Mouse (Mus musculus) 3T3-L1 (cell line): Measurements from ENCODE around the gene Jak3.
A peak's percentile ranks its signal among the peaks of the same experiment; 100 is the strongest.
"Not testable (repeated sequence)": the region's sequence is repeated elsewhere in the genome, so short reads cannot be mapped to it uniquely, and the experiment has no call there.

Source experiments
- DNase-seq: peaks from one replicate; pipeline ENCODE4 v3.0.0-alpha.2; 2015; ENCODE audit warnings: low read depth, low spot score

Gene Jak3

GRCm38 (mm10) chr8:71719928-71720457 is 43.9 kb downstream of the Jak3 start:
- DNase-seq: no peak

- no peak for DNase-seq
Measured at GRCm38 (mm10) chr8:71723047-71723551, 47.0 kb downstream of the Jak3 start.

GRCm38 (mm10) chr8:71724389-71724788 is 48.3 kb downstream of the Jak3 start:
- DNase-seq: no peak

- DNase-seq: no peak
Measured at GRCm38 (mm10) chr8:71725122-71725924, 49.2 kb downstream of the Jak3 start, which contains the start of gene Fcho1. Gene Fcho1 (minus strand): TSS chr8:71725716.

GRCm38 (mm10) chr8:71728240-71728785 is 52.2 kb downstream of the Jak3 start:
- DNase-seq: no peak

GRCm38 (mm10) chr8:71728826-71729620 is 52.9 kb downstream of the Jak3 start:
- DNase-seq: no peak

GRCm38 (mm10) chr8:71731652-71732230 is 55.6 kb downstream of the Jak3 start:
- DNase-seq: peak; percentile 38

GRCm38 (mm10) chr8:71738316-71738715 is 62.2 kb downstream of the Jak3 start:
- not testable (repeated sequence) for DNase-seq
